Mouse (Mus musculus): ENCODE data around the gene 1700020N01Rik. TPM values are rescaled to one million over a fixed set of nuclear protein-coding genes. Genes with fewer than 3 reads are reported as not detected.
A peak's percentile ranks its signal among the peaks of the same experiment; 100 is the strongest.

1700020N01Rik gene
- polyA plus RNA-seq, 1 experiment from 2014 or later = not detected

DNA sequence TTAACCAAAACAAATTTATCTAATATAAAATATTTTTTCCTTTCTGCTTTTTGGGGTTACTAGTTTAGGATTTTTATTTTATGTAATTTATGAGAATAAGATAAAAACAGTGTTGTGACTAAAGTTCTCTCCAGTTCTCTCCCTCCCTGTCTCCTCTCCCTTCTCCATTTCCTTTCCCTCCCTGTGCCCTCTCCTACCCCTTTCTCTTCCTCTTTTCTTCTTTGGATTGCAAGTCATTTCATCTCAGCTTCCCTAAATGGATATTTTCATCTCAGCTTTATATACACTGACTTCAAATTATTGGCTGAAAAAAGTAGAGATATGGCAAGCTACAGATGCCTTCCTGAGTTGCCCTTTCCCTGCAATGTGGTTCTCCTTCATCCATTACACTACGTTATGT is 26.9 kb upstream of the 1700020N01Rik start:
- 87% methylated on average over 1 of the region's 1 CpGs for WGBS
- H3K9me3 ChIP-seq = no peaks in the 10 kb centered on the region
- H3K27me3 ChIP-seq (replicated peaks) = no peaks in the 10 kb centered on the region
- no peak overlapping the region for H3K27ac ChIP-seq
- ATAC-seq (ENCODE audit: insufficient read depth, low FRiP score, low read depth) = no peak
- H3K9ac ChIP-seq = no peak overlapping the region
- H3K4me3 ChIP-seq (replicated peaks) = no peak overlapping the region
- H3K4me2 ChIP-seq = no peak overlapping the region
- no peaks in the 10 kb centered on the region for H3K36me3 ChIP-seq
- no peaks in the 10 kb centered on the region for H3K4me1 ChIP-seq

DNA sequence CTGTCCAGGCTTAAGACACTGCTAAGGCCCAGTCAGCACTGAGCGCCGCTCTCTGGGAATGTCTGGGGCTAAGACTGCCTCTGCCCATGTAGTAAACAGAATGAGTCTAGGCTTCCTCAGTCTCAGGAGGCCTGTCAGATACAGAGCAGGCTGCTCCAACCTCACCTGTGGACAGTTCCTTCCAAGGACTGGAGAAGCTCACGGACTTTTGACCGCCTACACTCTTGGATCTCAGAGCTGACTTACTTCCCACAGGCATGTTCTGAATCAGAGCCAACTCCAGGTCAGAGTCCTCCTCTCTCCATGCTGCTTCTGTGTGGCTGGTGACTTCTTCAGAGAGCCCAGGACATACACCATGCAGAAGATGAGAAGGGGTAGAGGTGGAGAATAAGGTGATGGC is 21.3 kb upstream of the 1700020N01Rik start:
- Histone ChIP-seq H3K27me3 (replicated peaks) (no peaks in the 10 kb centered on the region), H3K4me3 (replicated peaks) (no peak overlapping the region), H3K9me3 (no peaks in the 10 kb centered on the region), H3K27ac (no peak overlapping the region), H3K36me3 (no peaks in the 10 kb centered on the region), H3K4me1 (no peaks in the 10 kb centered on the region), H3K4me2 (no peak overlapping the region), H3K9ac (no peak overlapping the region)
- WGBS = 76% methylated on average over 4 of the region's 4 CpGs
- no peak for ATAC-seq (ENCODE audit: insufficient read depth, low FRiP score, low read depth)

DNA sequence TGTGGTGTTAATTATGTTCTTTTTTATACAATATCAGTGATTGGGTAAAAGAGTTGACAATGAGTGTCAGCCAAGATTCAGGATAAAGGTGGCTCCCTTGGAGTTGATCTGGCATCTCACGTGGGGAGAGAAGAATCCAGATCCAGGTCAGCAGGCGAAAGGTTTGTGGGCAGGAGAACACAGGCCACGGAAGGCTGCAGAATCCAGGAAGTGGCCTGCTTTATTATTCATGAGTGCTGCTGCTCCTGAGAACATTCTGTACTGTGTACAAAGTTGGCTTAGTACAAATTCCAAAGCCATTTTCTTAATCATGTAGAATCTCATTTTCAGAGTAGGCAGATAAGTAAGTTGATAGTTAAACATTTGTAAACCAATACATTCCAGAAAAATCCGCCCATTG is 19.2 kb upstream of the 1700020N01Rik start:
- WGBS = 73% methylated on average over 4 of the region's 4 CpGs
- Histone ChIP-seq H3K27ac (no peak overlapping the region), H3K36me3 (no peaks in the 10 kb centered on the region), H3K4me2 (no peak overlapping the region), H3K9ac (no peak overlapping the region), H3K9me3 (no peaks in the 10 kb centered on the region), H3K27me3 (replicated peaks) (no peaks in the 10 kb centered on the region), H3K4me3 (replicated peaks) (no peak overlapping the region), H3K4me1 (no peaks in the 10 kb centered on the region)
- no peak for ATAC-seq (ENCODE audit: insufficient read depth, low FRiP score, low read depth)

DNA sequence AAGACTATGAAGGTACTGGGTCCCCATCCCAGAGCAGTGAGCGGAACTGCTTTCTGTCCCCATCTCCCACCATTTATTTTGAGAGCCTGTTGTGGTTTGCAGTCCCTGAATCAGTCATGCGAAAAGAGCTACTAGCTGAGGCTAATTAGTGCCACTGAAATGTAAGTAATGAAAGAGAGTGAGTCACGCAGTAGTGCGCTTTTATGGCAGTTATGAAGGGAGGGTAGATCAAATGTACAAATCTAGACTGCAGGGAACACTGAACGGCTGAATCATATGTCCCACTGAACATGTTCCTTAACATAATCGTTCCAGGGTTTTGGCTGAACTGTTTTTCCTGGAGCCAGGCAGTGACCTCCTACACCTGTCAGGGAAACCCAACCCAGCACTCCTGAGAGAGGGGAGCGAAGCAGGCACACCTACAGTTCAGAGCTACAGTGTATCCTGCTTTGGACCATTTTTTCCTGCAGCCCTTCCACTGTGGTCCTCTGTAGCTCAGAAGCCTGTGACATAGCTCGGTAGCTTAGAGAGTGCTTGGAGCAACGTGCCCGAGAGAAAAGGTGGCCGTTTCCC is 17.1 kb upstream of the 1700020N01Rik start:
- WGBS = 81% methylated on average over 11 of the region's 11 CpGs
- H3K27me3 ChIP-seq (replicated peaks) = no peaks in the 10 kb centered on the region
- no peaks in the 10 kb centered on the region for H3K36me3 ChIP-seq
- H3K4me3 ChIP-seq (replicated peaks) = no peak overlapping the region
- H3K4me2 ChIP-seq = no peak overlapping the region
- H3K9ac ChIP-seq = no peak overlapping the region
- no peak overlapping the region for H3K27ac ChIP-seq
- H3K4me1 ChIP-seq = no peaks in the 10 kb centered on the region
- H3K9me3 ChIP-seq = no peaks in the 10 kb centered on the region
- no peak for ATAC-seq (ENCODE audit: insufficient read depth, low FRiP score, low read depth)

DNA sequence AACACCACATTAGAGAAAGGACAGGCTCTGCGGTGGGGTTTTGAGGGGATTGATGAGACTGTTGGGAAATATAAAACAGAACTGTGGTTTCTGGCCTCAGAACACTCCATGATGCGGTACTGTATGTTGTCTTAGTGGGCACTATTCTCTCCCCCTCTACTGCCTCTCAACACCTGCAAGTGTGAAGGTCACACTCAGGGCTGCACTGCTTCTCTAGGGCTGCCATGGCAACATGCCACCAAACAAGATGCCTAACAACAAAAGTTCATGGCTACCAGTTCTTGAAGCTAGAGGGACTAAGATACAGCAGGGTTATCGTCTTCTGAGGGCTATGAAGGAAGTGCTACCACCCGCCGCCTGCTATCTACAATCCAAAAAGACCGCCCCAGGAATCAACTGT is 15.1 kb upstream of the 1700020N01Rik start:
- Histone ChIP-seq H3K36me3 (no peaks in the 10 kb centered on the region), H3K4me2 (no peak overlapping the region), H3K9me3 (no peaks in the 10 kb centered on the region), H3K4me1 (no peaks in the 10 kb centered on the region), H3K27ac (no peak overlapping the region), H3K4me3 (replicated peaks) (no peak overlapping the region), H3K9ac (no peak overlapping the region), H3K27me3 (replicated peaks) (no peaks in the 10 kb centered on the region)
- no peak for ATAC-seq (ENCODE audit: insufficient read depth, low FRiP score, low read depth)
- 84% methylated on average over 6 of the region's 6 CpGs for WGBS

DNA sequence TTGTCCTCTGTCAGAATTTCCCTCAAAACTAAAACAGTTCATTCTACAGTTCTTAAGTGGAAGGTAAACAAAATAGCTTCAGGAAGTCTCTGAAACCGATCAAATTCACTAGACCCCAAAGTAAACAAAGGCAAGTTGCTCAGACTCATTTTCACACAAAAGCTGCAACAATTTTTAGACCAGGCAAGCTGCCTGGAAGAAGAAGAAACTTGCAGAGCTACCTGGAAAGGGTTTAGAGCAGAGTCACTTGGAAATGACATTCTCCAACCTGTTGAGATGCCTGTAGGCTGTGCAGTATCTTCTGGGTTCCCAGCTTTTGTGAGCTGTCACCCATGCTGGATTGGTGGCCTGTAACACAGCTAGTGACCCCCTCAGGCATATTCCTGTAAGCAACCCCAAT is 11.4 kb upstream of the 1700020N01Rik start:
- Histone ChIP-seq H3K9me3 (no peaks in the 10 kb centered on the region), H3K4me1 (no peaks in the 10 kb centered on the region), H3K4me2 (no peak overlapping the region), H3K9ac (no peak overlapping the region), H3K27ac (no peak overlapping the region), H3K4me3 (replicated peaks) (no peak overlapping the region), H3K27me3 (replicated peaks) (no peaks in the 10 kb centered on the region), H3K36me3 (no peaks in the 10 kb centered on the region)
- WGBS = 63% methylated on average over 1 of the region's 1 CpGs
- ATAC-seq (ENCODE audit: insufficient read depth, low FRiP score, low read depth) = no peak

DNA sequence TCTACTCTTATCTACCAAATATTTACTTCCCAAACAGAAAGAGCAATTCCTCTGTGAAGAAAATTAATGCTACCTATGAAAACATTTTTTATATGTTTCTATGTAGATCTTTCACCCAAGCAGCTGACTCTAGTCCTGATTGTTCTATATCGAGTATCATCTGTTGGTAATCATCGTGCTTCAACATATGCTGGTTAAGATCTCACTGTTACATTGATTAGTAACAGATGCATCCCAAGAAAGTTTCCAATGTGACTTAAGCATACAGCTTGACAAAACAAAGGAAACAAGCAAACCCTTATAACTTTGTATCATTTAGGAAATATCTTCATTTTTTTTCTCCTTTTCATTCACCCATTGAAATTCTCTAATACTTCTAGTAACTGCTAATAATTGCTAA is 5.9 kb upstream of the 1700020N01Rik start:
- Histone ChIP-seq H3K36me3 (no peaks in the 10 kb centered on the region), H3K9ac (no peak overlapping the region), H3K4me2 (no peak overlapping the region), H3K4me3 (replicated peaks) (no peak overlapping the region), H3K9me3 (no peaks in the 10 kb centered on the region), H3K27ac (no peak overlapping the region), H3K4me1 (no peaks in the 10 kb centered on the region), H3K27me3 (replicated peaks) (no peaks in the 10 kb centered on the region)
- 61% methylated on average over 2 of the region's 2 CpGs for WGBS
- no peak for ATAC-seq (ENCODE audit: insufficient read depth, low FRiP score, low read depth)

DNA sequence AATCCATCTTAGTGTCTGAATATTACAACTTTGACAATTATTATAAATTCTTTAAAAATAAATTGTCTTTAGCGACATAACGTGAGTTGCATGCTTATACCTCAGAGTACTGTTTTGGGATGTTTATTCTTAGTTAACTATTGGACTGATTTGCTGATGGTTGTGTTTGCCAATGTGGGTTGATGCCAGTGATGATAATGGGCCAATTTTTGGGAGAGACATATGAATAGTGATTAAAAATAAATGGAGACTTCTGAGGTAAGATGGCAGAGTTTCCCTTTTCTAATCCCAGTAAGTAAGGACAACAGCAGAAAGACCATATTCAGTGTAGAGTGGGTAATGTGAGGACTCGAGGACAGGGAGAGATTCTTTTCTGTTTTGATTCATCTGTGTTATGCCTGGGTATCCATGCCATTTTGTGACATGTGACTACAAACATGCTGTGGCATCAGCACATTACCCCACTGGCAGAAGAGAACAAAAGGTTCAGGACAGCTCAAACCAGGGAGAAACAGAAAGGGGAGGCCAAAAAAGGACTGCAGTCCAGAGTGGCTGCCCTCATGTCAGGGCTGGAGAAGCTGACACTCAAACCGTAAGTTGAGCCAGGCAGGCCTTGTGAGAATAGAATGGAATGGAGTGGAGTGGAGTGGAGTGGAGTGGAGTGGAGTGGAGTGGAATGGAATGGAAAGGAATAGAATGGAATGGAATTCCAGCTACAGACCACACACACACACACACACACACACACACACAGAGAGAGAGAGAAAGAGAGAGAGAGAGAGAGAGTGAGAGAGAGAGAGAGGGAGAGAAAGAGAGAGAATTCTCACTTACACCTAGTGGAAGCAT is 4.7 kb upstream of the 1700020N01Rik start:
- no peaks in the 10 kb centered on the region for H3K27me3 ChIP-seq (replicated peaks)

DNA sequence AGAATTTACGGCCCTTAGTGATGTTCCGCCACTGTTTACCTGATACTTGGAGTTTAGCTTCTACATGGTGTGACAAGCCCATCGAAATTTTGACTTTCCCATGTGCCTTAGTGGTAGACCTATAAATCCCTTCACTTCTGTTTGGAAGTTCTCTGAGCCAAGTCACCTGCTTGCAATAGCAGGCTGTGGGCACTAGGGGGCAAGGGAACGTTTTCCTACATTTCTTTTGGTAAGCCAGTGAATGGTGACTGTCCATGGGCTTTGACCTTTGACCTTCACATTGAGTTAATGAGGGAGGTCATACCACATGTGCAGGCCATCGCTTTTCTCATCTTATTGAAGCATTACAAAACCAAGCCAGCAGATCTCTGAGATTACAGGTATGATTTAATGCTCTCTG is 8.0 kb downstream of the 1700020N01Rik start:
- no peaks in the 10 kb centered on the region for H3K27me3 ChIP-seq (replicated peaks)
- ATAC-seq (ENCODE audit: insufficient read depth, low FRiP score, low read depth) = no peak
- H3K4me1 ChIP-seq = peaks cover 4% of the 10 kb centered on the region; the same call in 1 of the 2 replicates
- no peak overlapping the region for H3K27ac ChIP-seq
- no peak overlapping the region for H3K4me3 ChIP-seq (replicated peaks)
- H3K9me3 ChIP-seq = no peaks in the 10 kb centered on the region
- no peaks in the 10 kb centered on the region for H3K36me3 ChIP-seq
- no peak overlapping the region for H3K9ac ChIP-seq
- WGBS = 53% methylated on average over 5 of the region's 5 CpGs
- no peak overlapping the region for H3K4me2 ChIP-seq

More for the DNA sequence above, 4.7 kb upstream of the 1700020N01Rik start:
- no peaks in the 10 kb centered on the region for H3K4me1 ChIP-seq
- no peaks in the 10 kb centered on the region for H3K9me3 ChIP-seq
- H3K36me3 ChIP-seq = no peaks in the 10 kb centered on the region
- no peak overlapping the region for H3K27ac ChIP-seq
- ATAC-seq (ENCODE audit: insufficient read depth, low FRiP score, low read depth) = no peak
- no peak overlapping the region for H3K9ac ChIP-seq
- no peak overlapping the region for H3K4me2 ChIP-seq
- 79% methylated on average over 4 of the region's 4 CpGs for WGBS
- no peak overlapping the region for H3K4me3 ChIP-seq (replicated peaks)

DNA sequence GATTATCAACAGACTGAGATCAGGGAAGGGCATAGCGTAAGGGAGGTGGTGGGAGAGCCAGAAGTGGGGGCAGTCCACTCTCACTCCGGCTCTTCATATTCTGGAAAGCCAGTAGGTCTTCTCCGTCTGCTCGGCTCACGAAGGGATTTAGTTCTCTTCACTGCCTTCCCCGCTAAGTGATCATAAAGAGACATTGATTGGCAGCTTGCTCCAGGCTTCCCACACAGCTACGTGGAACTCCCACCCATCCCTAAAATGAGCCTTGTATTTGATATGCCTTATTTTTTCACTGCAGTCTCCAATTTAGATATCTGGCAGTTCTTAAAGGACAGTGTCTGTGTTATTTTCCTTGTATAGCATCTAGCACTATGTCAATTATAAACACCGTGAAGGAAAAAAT is 11.5 kb downstream of the 1700020N01Rik start:
- peak overlapping the region; percentile 26; the same call in 1 of the 2 replicates for H3K27ac ChIP-seq
- 62% methylated on average over 8 of the region's 8 CpGs for WGBS

DNA sequence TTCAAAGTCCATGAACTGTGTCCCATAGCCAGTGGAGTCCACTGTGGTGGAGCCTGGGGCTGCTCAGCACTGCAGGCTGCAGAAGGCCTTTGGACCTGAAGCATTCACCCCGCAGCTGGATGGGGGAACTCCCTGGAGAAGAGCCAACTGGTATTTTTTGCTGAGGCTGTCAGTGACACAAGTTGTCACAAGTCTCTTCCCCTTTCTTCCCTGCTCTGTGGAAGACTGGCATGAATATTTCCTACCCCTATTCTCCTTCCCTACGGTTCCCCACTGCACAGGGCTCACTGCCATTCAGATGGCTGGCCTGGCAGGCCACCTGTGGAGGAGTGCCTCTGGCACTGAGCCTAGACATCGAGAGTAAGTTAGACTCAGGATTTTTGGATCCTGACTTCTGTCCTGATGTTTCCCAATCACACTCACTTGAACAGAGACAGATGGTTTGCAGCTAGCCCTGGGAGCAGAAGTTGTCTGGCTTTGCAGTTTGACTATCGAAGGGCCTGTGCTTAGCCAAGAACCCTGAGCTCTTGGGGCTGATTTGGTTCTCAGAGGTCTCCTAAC is 12.1 kb downstream of the 1700020N01Rik start:
- no peak overlapping the region for H3K9ac ChIP-seq
- no peaks in the 10 kb centered on the region for H3K9me3 ChIP-seq
- H3K4me1 ChIP-seq = peaks cover 4% of the 10 kb centered on the region; the same call in 1 of the 2 replicates
- H3K4me2 ChIP-seq = no peak overlapping the region
- H3K27me3 ChIP-seq (replicated peaks) = no peaks in the 10 kb centered on the region
- H3K36me3 ChIP-seq = no peaks in the 10 kb centered on the region
- H3K4me3 ChIP-seq (replicated peaks) = no peak overlapping the region
- peak overlapping the region; percentile 9 for H3K27ac ChIP-seq
- peak; percentile 38; the same call in 1 of the 2 replicates for ATAC-seq (ENCODE audit: insufficient read depth, low FRiP score, low read depth)
- WGBS = 31% methylated on average over 4 of the region's 4 CpGs

More for the DNA sequence above, 11.5 kb downstream of the 1700020N01Rik start:
- no peak for ATAC-seq (ENCODE audit: insufficient read depth, low FRiP score, low read depth)
- H3K4me3 ChIP-seq (replicated peaks) = no peak overlapping the region
- H3K9me3 ChIP-seq = no peaks in the 10 kb centered on the region
- no peak overlapping the region for H3K4me2 ChIP-seq
- peaks cover 4% of the 10 kb centered on the region; the same call in 1 of the 2 replicates for H3K4me1 ChIP-seq
- no peaks in the 10 kb centered on the region for H3K27me3 ChIP-seq (replicated peaks)
- H3K9ac ChIP-seq = no peak overlapping the region
- no peaks in the 10 kb centered on the region for H3K36me3 ChIP-seq

DNA sequence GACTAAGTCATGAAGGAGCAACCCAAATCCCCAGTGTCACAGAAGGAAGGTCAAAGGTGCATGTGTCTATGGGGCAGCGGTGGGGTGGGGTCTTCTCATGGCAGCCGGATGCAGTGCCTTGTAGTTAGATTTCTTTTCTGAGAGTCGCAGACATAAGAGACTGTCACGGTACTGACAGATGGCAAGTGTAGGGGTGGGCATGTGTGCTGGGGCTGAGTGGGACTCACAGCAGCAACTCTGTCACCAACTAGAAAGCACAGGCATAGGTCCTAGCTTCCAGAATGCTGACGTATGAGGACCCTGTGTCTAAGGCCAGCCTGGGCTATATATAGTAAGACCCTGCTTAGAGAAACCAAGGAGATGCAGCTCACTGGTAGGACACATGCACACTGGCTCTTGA is 12.7 kb downstream of the 1700020N01Rik start:
- Histone ChIP-seq H3K4me2 (no peak overlapping the region), H3K27ac (peak overlapping the region; percentile 9; the same call in 1 of the 2 replicates), H3K27me3 (replicated peaks) (no peaks in the 10 kb centered on the region), H3K4me1 (peaks cover 4% of the 10 kb centered on the region; the same call in 1 of the 2 replicates), H3K9me3 (no peaks in the 10 kb centered on the region), H3K4me3 (replicated peaks) (no peak overlapping the region), H3K36me3 (no peaks in the 10 kb centered on the region), H3K9ac (no peak overlapping the region)
- 85% methylated on average over 5 of the region's 5 CpGs for WGBS
- no peak for ATAC-seq (ENCODE audit: insufficient read depth, low FRiP score, low read depth)
